Mouse (Mus musculus) adrenal gland, postnatal 4 days (tissue): ENCODE results near the gene Nptx1. TPM values are rescaled to one million over a fixed set of nuclear protein-coding genes. Genes with fewer than 3 reads are reported as not detected.

ENCODE experiments used
- DNase-seq, 2 experiments: peaks; one replicate each; pipeline ENCODE4 v3.0.0; 2021 to 2022; ENCODE audit warnings: low spot score in 2 of 2, mixed read lengths in 2 of 2
- total RNA-seq, 2 experiments: library from RNA; stranded (reverse); gene quantifications; 2 replicates each; pipeline ENCODE4 v1.2.3; 2021

The Nptx1 gene
- total RNA-seq, 2 experiments from 2014 or later, result 6.0 to 6.2 TPM

- no peak for DNase-seq
Observed at GRCm38 (mm10) chr11:119552301-119552700, 4.7 kb upstream of the Nptx1 start.

- DNase-seq, result no peak
Observed at GRCm38 (mm10) chr11:119551468-119551867, 3.9 kb upstream of the Nptx1 start.

GRCm38 (mm10) chr11:119550546-119551335 lies 3.2 kb upstream of the Nptx1 start:
- DNase-seq, result no peak

- no peak for DNase-seq
Observed at GRCm38 (mm10) chr11:119549371-119549811, 1.8 kb upstream of the Nptx1 start.

- no peak for DNase-seq
Observed at GRCm38 (mm10) chr11:119548741-119549370, 1.3 kb upstream of the Nptx1 start.

GRCm38 (mm10) chr11:119547951-119548591 lies 518 bp upstream of the Nptx1 start:
- no peak for DNase-seq

- no peak for DNase-seq
Observed at GRCm38 (mm10) chr11:119546496-119547182, 914 bp downstream of the Nptx1 start.

GRCm38 (mm10) chr11:119545741-119546495 lies 1.6 kb downstream of the Nptx1 start:
- no peak for DNase-seq

GRCm38 (mm10) chr11:119545281-119545680 lies 2.3 kb downstream of the Nptx1 start:
- no peak for DNase-seq

- no peak for DNase-seq
Observed at GRCm38 (mm10) chr11:119544518-119545105, 2.9 kb downstream of the Nptx1 start.

- no peak for DNase-seq
Observed at GRCm38 (mm10) chr11:119543816-119544517, 3.6 kb downstream of the Nptx1 start.

- DNase-seq, result no peak
Observed at GRCm38 (mm10) chr11:119542886-119543285, 4.7 kb downstream of the Nptx1 start.

- no peak for DNase-seq
Observed at GRCm38 (mm10) chr11:119542371-119542770, 5.2 kb downstream of the Nptx1 start.

GRCm38 (mm10) chr11:119541082-119541481 lies 6.5 kb downstream of the Nptx1 start:
- DNase-seq, result no peak

- no peak for DNase-seq
Observed at GRCm38 (mm10) chr11:119540560-119540959, 7.0 kb downstream of the Nptx1 start.

- DNase-seq, result no peak
Observed at GRCm38 (mm10) chr11:119539944-119540343, 7.6 kb downstream of the Nptx1 start.

- no peak for DNase-seq
Observed at GRCm38 (mm10) chr11:119533745-119534144, 13.8 kb downstream of the Nptx1 start.

GRCm38 (mm10) chr11:119532460-119532859 lies 15.1 kb downstream of the Nptx1 start:
- no peak for DNase-seq

GRCm38 (mm10) chr11:119528930-119529329 lies 18.6 kb downstream of the Nptx1 start:
- DNase-seq, result no peak
